Mouse (Mus musculus): Measurements from ENCODE around the gene Cobll1. TPM values are rescaled to one million over a fixed set of nuclear protein-coding genes. Genes with fewer than 3 reads are reported as not detected.

Gene Cobll1
- polyA plus RNA-seq, 1 experiment from 2014 or later = 23.8 TPM

GRCm38 (mm10) chr2:65053764-65054163 is 185.4 kb downstream of the Cobll1 start:
- H3K4me2 ChIP-seq (ENCODE audit: low read length) = no peak overlapping the region
- no peak overlapping the region for H3K9ac ChIP-seq (ENCODE audit: low read depth, low read length)
- ATAC-seq (replicated peaks; ENCODE audit: low FRiP score, low read depth) (no peak), DNase-seq (ENCODE audit: low spot score) (no peak)
- no peaks in the 10 kb centered on the region for H3K4me1 ChIP-seq (replicated peaks; ENCODE audit: insufficient read depth, low read length)
- H3K36me3 ChIP-seq (ENCODE audit: insufficient read depth, low read length) = no peaks in the 10 kb centered on the region
- WGBS = 92% methylated on average over 2 of the region's 2 CpGs
- H3K4me3 ChIP-seq (replicated peaks; ENCODE audit: low read depth, low read length) = no peak overlapping the region
- no peak overlapping the region for H3K27ac ChIP-seq
- TF ChIP-seq CTCF (IDR thresholded peaks at IDR 0.05; ENCODE audit: low read depth) = no peak
- H3K27me3 ChIP-seq (ENCODE audit: insufficient read depth, low read length) = no peaks in the 10 kb centered on the region
- H3K9me3 ChIP-seq (replicated peaks; ENCODE audit: low read length) = no peaks in the 10 kb centered on the region

GRCm38 (mm10) chr2:65052191-65053012 is 186.8 kb downstream of the Cobll1 start:
- H3K9ac ChIP-seq (ENCODE audit: low read depth, low read length) = no peak overlapping the region
- DNase-seq (ENCODE audit: low spot score) (no peak), ATAC-seq (replicated peaks; ENCODE audit: low FRiP score, low read depth) (no peak)
- no peaks in the 10 kb centered on the region for H3K36me3 ChIP-seq (ENCODE audit: insufficient read depth, low read length)
- no peak overlapping the region for H3K27ac ChIP-seq
- TF ChIP-seq CTCF (IDR thresholded peaks at IDR 0.05; ENCODE audit: low read depth) = no peak
- no peak overlapping the region for H3K4me2 ChIP-seq (ENCODE audit: low read length)
- no peaks in the 10 kb centered on the region for H3K9me3 ChIP-seq (replicated peaks; ENCODE audit: low read length)
- H3K4me1 ChIP-seq (replicated peaks; ENCODE audit: insufficient read depth, low read length) = no peaks in the 10 kb centered on the region
- no peaks in the 10 kb centered on the region for H3K27me3 ChIP-seq (ENCODE audit: insufficient read depth, low read length)
- 91% methylated on average over 6 of the region's 6 CpGs for WGBS
- H3K4me3 ChIP-seq (replicated peaks; ENCODE audit: low read depth, low read length) = no peak overlapping the region

GRCm38 (mm10) chr2:65050776-65051175 is 188.4 kb downstream of the Cobll1 start:
- H3K27me3 ChIP-seq (ENCODE audit: insufficient read depth, low read length) = no peaks in the 10 kb centered on the region
- no peaks in the 10 kb centered on the region for H3K4me1 ChIP-seq (replicated peaks; ENCODE audit: insufficient read depth, low read length)
- no peak overlapping the region for H3K4me2 ChIP-seq (ENCODE audit: low read length)
- H3K9me3 ChIP-seq (replicated peaks; ENCODE audit: low read length) = no peaks in the 10 kb centered on the region
- no peaks in the 10 kb centered on the region for H3K36me3 ChIP-seq (ENCODE audit: insufficient read depth, low read length)
- WGBS = 93% methylated on average over 3 of the region's 3 CpGs
- no peak for ATAC-seq (replicated peaks; ENCODE audit: low FRiP score, low read depth)
- no peak overlapping the region for H3K27ac ChIP-seq
- no peak overlapping the region for H3K4me3 ChIP-seq (replicated peaks; ENCODE audit: low read depth, low read length)
- H3K9ac ChIP-seq (ENCODE audit: low read depth, low read length) = no peak overlapping the region
- no peak for DNase-seq (ENCODE audit: low spot score)
- TF ChIP-seq CTCF (IDR thresholded peaks at IDR 0.05; ENCODE audit: low read depth) = no peak

GRCm38 (mm10) chr2:65048234-65049017 is 190.8 kb downstream of the Cobll1 start:
- ATAC-seq (replicated peaks; ENCODE audit: low FRiP score, low read depth) = no peak
- Histone ChIP-seq H3K4me2 (ENCODE audit: low read length) (no peak overlapping the region), H3K9ac (ENCODE audit: low read depth, low read length) (no peak overlapping the region), H3K27me3 (ENCODE audit: insufficient read depth, low read length) (no peaks in the 10 kb centered on the region), H3K9me3 (replicated peaks; ENCODE audit: low read length) (no peaks in the 10 kb centered on the region), H3K4me1 (replicated peaks; ENCODE audit: insufficient read depth, low read length) (no peaks in the 10 kb centered on the region), H3K36me3 (ENCODE audit: insufficient read depth, low read length) (no peaks in the 10 kb centered on the region), H3K4me3 (replicated peaks; ENCODE audit: low read depth, low read length) (no peak overlapping the region), H3K27ac (no peak overlapping the region)
- whole genome bisulfite sequencing = 47% methylated on average over 6 of the region's 6 CpGs
- peak; percentile 76 for DNase-seq (ENCODE audit: low spot score)
- TF ChIP-seq CTCF (IDR thresholded peaks at IDR 0.05; ENCODE audit: low read depth) = no peak

Other genes with a start within 250 kb of the Cobll1 start
- gene Grb14, start 214.4 kb downstream of the Cobll1 start, polyA plus RNA-seq (2015; fragmentation: Nextera tagmentation; extraction: Ambion mirVana) = 33.3 and 34.0 TPM in 2 replicates
- 0.82 and 0.95 TPM in 2 replicates for gene Slc38a11, start 124.6 kb upstream of the Cobll1 start, polyA plus RNA-seq (2015; fragmentation: Nextera tagmentation; extraction: Ambion mirVana)